Mouse (Mus musculus) embryonic facial prominence, embryonic 15.5 days (tissue): Measurements from ENCODE around the gene Nek10. TPM values are rescaled to one million over a fixed set of nuclear protein-coding genes. Genes with fewer than 3 reads are reported as not detected.
"Not testable (repeated sequence)": the region's sequence is repeated elsewhere in the genome, so short reads cannot be mapped to it uniquely, and the experiment has no call there.

Source experiments
- ATAC-seq: fragments of 200-750 bp; cut with Nextera tagmentation; 2 replicates; pipeline ENCODE4 v1.8.0; 2017; ENCODE audit warnings: low read depth, moderate TSS enrichment; ENCODE audit not compliant: insufficient number of reproducible peaks, low FRiP score, low TSS enrichment
- H3K27ac ChIP-seq: fragments of 300-500 bp; sonication (generic); replicated peaks from 2 replicates; pipeline ENCODE4 v1.5.1; 2015; ENCODE audit warnings: mild to moderate bottlenecking, inconsistent platforms
- H3K27me3 ChIP-seq: fragments of 300-500 bp; sonication (generic); 2 replicates; pipeline ENCODE4 v1.6.1; 2015; ENCODE audit warnings: inconsistent platforms
- H3K36me3 ChIP-seq: fragments of 300-500 bp; sonication (generic); 2 replicates; pipeline ENCODE4 v1.6.1; 2015; ENCODE audit warnings: mild to moderate bottlenecking, inconsistent platforms
- H3K4me1 ChIP-seq: fragments of 300-500 bp; sonication (generic); 2 replicates; pipeline ENCODE4 v1.6.1; 2015; ENCODE audit warnings: inconsistent platforms
- H3K4me2 ChIP-seq: fragments of 300-500 bp; sonication (generic); replicated peaks from 2 replicates; pipeline ENCODE4 v1.6.1; 2015; ENCODE audit warnings: mild to moderate bottlenecking, inconsistent platforms
- H3K4me3 ChIP-seq: fragments of 300-500 bp; sonication (generic); replicated peaks from 2 replicates; pipeline ENCODE4 v1.5.1; 2015; ENCODE audit warnings: mild to moderate bottlenecking, inconsistent platforms
- H3K9ac ChIP-seq: fragments of 300-500 bp; sonication (generic); 2 replicates; pipeline ENCODE4 v1.6.1; 2015; ENCODE audit warnings: inconsistent platforms
- H3K9me3 ChIP-seq: fragments of 300-500 bp; sonication (generic); replicated peaks from 2 replicates; pipeline ENCODE4 v1.6.1; 2016; ENCODE audit warnings: inconsistent platforms
- WGBS: fragments of 180-500 bp; shearing (Covaris S2); methylation state at CpG from one replicate; pipeline ENCODE4 v1.1.7; 2015; 5-methylcytosine and 5-hydroxymethylcytosine counted together
- polyA plus RNA-seq: library from polyadenylated mRNA; unstranded; fragments of >200 nt; fragmentation: Nextera tagmentation; extraction: Ambion mirVana; gene quantifications from 2 replicates; pipeline ENCODE4 v1.2.1, GENCODE M21; 2015

Gene Nek10
- polyA plus RNA-seq, 1 experiment from 2014 or later, result 0.53 TPM

- H3K9ac ChIP-seq, result no peak overlapping the region
- no peak overlapping the region for H3K4me3 ChIP-seq
- no peaks in the 10 kb centered on the region for H3K9me3 ChIP-seq
- no peak for ATAC-seq
- H3K27me3 ChIP-seq, result no peaks in the 10 kb centered on the region
- H3K4me1 ChIP-seq, result no peaks in the 10 kb centered on the region
- H3K27ac ChIP-seq, result no peak overlapping the region
- H3K36me3 ChIP-seq, result no peaks in the 10 kb centered on the region
- no peak overlapping the region for H3K4me2 ChIP-seq
- 73% methylated on average over 2 of the region's 2 CpGs for WGBS
These were observed 188.4 kb downstream of the Nek10 start for GRCm38 (mm10) chr14:14991642-14992041.

- Histone ChIP-seq H3K27me3 (no peaks in the 10 kb centered on the region), H3K9ac (no peak overlapping the region), H3K4me1 (no peaks in the 10 kb centered on the region), H3K36me3 (no peaks in the 10 kb centered on the region), H3K4me2 (no peak overlapping the region), H3K9me3 (no peaks in the 10 kb centered on the region), H3K4me3 (no peak overlapping the region), H3K27ac (no peak overlapping the region)
- no peak for ATAC-seq
- 62% methylated on average over 4 of the region's 4 CpGs for WGBS
These were observed 208.2 kb downstream of the Nek10 start for GRCm38 (mm10) chr14:15011408-15011807.

DNA sequence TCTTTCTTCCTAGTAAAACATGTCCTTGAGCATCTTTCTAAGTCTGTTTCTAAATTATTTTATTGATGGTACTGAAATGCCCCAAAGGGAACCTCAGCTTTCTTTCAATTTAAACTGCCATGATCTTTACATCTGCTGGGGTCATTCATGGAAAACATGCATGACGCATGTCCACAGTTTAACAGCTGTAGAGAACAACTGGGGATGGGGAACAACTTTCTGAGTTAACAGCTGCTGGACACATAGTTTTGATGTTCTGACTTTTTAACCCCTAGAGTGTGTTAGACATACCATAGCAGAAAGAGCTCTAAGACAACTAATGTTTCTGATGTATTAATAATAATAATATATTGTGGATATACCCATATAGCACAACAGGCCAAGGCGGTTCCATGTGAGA, 211.6 kb downstream of the Nek10 start:
- no peaks in the 10 kb centered on the region for H3K9me3 ChIP-seq
- no peak overlapping the region for H3K4me3 ChIP-seq
- no peak for ATAC-seq
- no peak overlapping the region for H3K9ac ChIP-seq
- H3K27me3 ChIP-seq, result no peaks in the 10 kb centered on the region
- 68% methylated on average over 2 of the region's 2 CpGs for WGBS
- no peak overlapping the region for H3K4me2 ChIP-seq
- H3K36me3 ChIP-seq, result no peaks in the 10 kb centered on the region
- H3K4me1 ChIP-seq, result no peaks in the 10 kb centered on the region
- H3K27ac ChIP-seq, result no peak overlapping the region

DNA sequence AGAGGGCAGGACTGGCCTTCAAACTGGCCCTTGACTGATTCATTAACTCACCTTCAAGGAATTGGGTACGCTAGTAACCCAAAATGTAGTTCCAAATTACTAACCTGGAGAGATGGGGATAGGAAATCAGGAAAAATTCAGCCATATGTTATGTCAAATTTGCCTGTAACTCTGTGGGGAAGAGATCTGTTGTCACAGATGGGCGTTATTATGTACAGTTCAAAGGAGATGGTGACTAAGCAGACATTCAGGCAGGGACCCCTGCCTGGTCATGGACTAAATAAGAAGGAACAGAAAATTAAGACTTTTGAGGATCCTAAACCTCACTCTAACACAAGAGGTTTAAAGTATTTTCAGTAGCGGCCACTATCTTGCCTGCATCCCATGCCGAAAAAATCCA, 227.4 kb downstream of the Nek10 start:
- 88% methylated on average over 4 of the region's 4 CpGs for WGBS
- not testable (repeated sequence) for H3K9ac ChIP-seq, H3K4me2 ChIP-seq, H3K27me3 ChIP-seq, H3K36me3 ChIP-seq, ATAC-seq, H3K4me3 ChIP-seq, H3K9me3 ChIP-seq, H3K27ac ChIP-seq, H3K4me1 ChIP-seq

- not testable (repeated sequence) for H3K27ac ChIP-seq, H3K4me3 ChIP-seq, H3K36me3 ChIP-seq, ATAC-seq, H3K9ac ChIP-seq, H3K4me2 ChIP-seq, H3K9me3 ChIP-seq, H3K4me1 ChIP-seq, H3K27me3 ChIP-seq
- WGBS, result 81% methylated on average over 8 of the region's 8 CpGs
These were observed 231.4 kb downstream of the Nek10 start for GRCm38 (mm10) chr14:15034638-15035037.

DNA sequence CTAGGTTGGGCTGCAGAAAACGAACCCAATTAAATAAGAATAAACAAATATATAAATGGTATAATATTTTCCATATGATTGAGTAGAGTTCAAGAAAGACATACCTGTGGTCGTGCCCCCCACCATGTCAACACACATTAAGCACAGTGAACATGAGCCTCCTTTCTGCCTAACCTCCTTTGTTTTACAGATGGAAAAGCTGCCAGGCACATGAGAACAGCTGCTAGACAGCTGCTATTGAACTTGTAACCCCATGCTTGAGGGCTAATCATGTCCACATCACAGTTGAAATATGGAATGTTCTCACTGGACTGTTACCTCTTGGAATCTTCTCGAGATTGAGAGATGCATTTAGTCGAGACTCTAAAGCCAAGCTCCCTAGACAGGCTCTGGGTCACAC, 245.0 kb downstream of the Nek10 start:
- H3K27me3 ChIP-seq, result no peaks in the 10 kb centered on the region
- no peak overlapping the region for H3K27ac ChIP-seq
- no peak overlapping the region for H3K4me3 ChIP-seq
- no peaks in the 10 kb centered on the region for H3K4me1 ChIP-seq
- no peak overlapping the region for H3K4me2 ChIP-seq
- no peaks in the 10 kb centered on the region for H3K9me3 ChIP-seq
- 24% methylated on average over 4 of the region's 4 CpGs for WGBS
- H3K36me3 ChIP-seq, result no peaks in the 10 kb centered on the region
- no peak for ATAC-seq
- no peak overlapping the region for H3K9ac ChIP-seq

DNA sequence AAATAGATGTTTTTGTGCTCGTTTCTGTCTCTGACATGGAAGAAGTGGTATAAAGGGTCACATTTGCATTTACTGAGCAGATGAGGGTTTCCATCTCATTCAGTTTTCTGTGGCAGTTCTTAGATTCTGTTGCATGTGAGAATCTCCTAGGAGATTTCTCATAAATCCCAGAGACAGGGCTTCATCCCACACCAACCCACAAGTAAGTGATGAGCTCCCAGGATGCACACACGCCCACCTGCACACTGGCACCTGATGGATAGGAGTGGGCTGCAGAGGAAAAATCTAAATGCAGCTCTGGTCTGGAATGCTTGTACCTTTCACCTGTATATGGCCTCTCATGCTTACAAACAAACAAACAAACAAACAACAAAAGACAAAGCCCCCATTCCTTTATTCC, 258.3 kb downstream of the Nek10 start:
- 0 out of 2 replicates have a peak, but pooled peaks cover 3% of the 10 kb centered on the region for H3K4me1 ChIP-seq
- H3K9ac ChIP-seq, result no peak overlapping the region
- no peak for ATAC-seq
- no peak overlapping the region for H3K4me2 ChIP-seq
- H3K4me3 ChIP-seq, result no peak overlapping the region
- no peak overlapping the region for H3K27ac ChIP-seq
- H3K9me3 ChIP-seq, result no peaks in the 10 kb centered on the region
- 77% methylated on average over 2 of the region's 2 CpGs for WGBS
- H3K27me3 ChIP-seq, result no peaks in the 10 kb centered on the region
- no peaks in the 10 kb centered on the region for H3K36me3 ChIP-seq

Other genes with a start within 250 kb of the Nek10 start
- 15.3 and 15.7 TPM in 2 replicates for gene Slc4a7, start 101.1 kb upstream of the Nek10 start, polyA plus RNA-seq